In genomic region chr9:112207767-112208166, GRCm38 (mm10) we compare ENCODE assay signal across 9 mouse cellular contexts. TPM values are rescaled to one million over a fixed set of nuclear protein-coding genes. Genes with fewer than 3 reads are reported as not detected.
DNase-seq lines count a peak whose midpoint lies in the region; ATAC-seq and TF ChIP-seq lines count a peak whose summit lies in the region.
"Had no signal": no experiment of that assay in that cellular context is flagged by ENCODE, and none has a peak within 500 bp of the region (broad histone marks: within the 10 kb centered on the region; RNA-seq: fewer than 3 reads in every experiment).

No protein-coding gene starts in this region.

- no peak overlapping the region for H3K27ac ChIP-seq in cortical plate, adult 2 months (ENCODE audit: insufficient read depth, low read length)
- peak overlapping the region; percentile 63 for H3K27ac ChIP-seq in left cerebral cortex, adult 2 months
- H3K27ac ChIP-seq: macrophage had no signal

- TF ChIP-seq POLR2A in cortical plate, adult 2 months (IDR thresholded peaks at IDR 0.05; ENCODE audit: extremely low read depth, insufficient read depth, low read length) = 0 out of 2 replicates have a peak, but pooled peaks have one; percentile 42

- peaks cover 11% of the 10 kb centered on the region for H3K4me1 ChIP-seq in cortical plate, adult 2 months (ENCODE audit: control insufficient read depth, insufficient read depth, low read length)

- ATAC-seq in megakaryocyte-erythroid progenitor cell, adult 5-6 weeks (replicated peaks; ENCODE audit: low FRiP score, low TSS enrichment, poor library complexity, severe bottlenecking) = peak; percentile 85

- intact Hi-C loops in gastrocnemius, postnatal 36 days (cut with DNase I) = no loop called here
- intact Hi-C loops in left cerebral cortex, adult 2 months (cut with DNase I) = no loop called here

- peak; percentile 45 to 69 for DNase-seq in kidney, postnatal 4 days
- no peak for DNase-seq in kidney, adult 8-10 months
- DNase-seq in gastrocnemius, postnatal 36 days = peak; percentile 33 to 55
- DNase-seq in left cerebral cortex, adult 2 months (ENCODE audit: extremely low spot score in 1 of 2, low spot score in 2 of 2) = peak; percentile 65 to 68
- DNase-seq in right cerebral cortex, postnatal 4 days = peak; percentile 65
- no peak for DNase-seq in ovary, postnatal 10 days (ENCODE audit: low spot score)

- no peak for TF ChIP-seq CTCF in cortical plate, adult 2 months (IDR thresholded peaks at IDR 0.05; ENCODE audit: extremely low read depth, insufficient read depth, low read length)
- TF ChIP-seq CTCF in left cerebral cortex, adult 2 months (IDR thresholded peaks at IDR 0.05) = no peak

- H3K4me3 ChIP-seq in cortical plate, adult 2 months (ENCODE audit: insufficient read depth, low read length) = no peak overlapping the region
- no peak overlapping the region for H3K4me3 ChIP-seq in left cerebral cortex, adult 2 months

RNA-seq across cellular contexts. Expression of gene Arpp21, which starts 28.0 kb away (rescaled TPM):
- 521 and 601 TPM in 2 replicates for polyA plus RNA-seq in cortical plate, adult 2 months (2012; rRNA removed)
- total RNA-seq in gastrocnemius, postnatal 36 days (2021) = 10 to 100 TPM; 11.6 to 24.5 TPM
- total RNA-seq in left cerebral cortex, adult 2 months (2021) = 100 to 1,000 TPM; 762 to 763 TPM
- 1.9 and 6.6 TPM in 2 replicates for total RNA-seq in megakaryocyte-erythroid progenitor cell, adult 5-6 weeks (2014; fragmentation: Nextera tagmentation)
- total RNA-seq in megakaryocyte-erythroid progenitor cell, adult 5-6 weeks (2017) = 0.46 and 0.56 TPM in 2 replicates

Comparison
In these comparisons a context has a peak if more than half of its experiments do, and no peak if none do; other contexts are left out.
1. DNase-seq: peak in kidney, postnatal 4 days (2 of 2), gastrocnemius, postnatal 36 days (2 of 2), left cerebral cortex, adult 2 months (2 of 2) and right cerebral cortex, postnatal 4 days (single experiment); none in kidney, adult 8-10 months (0 of 2) and ovary, postnatal 10 days (single experiment).
2. RNA of gene Arpp21, which starts 28.0 kb away (total RNA-seq): 762 to 763 TPM in left cerebral cortex, adult 2 months; 11.6 to 24.5 TPM in gastrocnemius, postnatal 36 days and 0.46 to 6.6 TPM in megakaryocyte-erythroid progenitor cell, adult 5-6 weeks; every median in the first group is over 10 times any median in the second.